Mouse (Mus musculus) myocyte (in vitro differentiated cells): Measurements from ENCODE around the gene Hsd11b1.

Source experiments
- E2F4 ChIP-seq: IDR thresholded peaks from one replicate; pipeline ENCODE4 v1.6.1; 2011; ENCODE audit warnings: mild to moderate bottlenecking, control low read depth, moderate library complexity; ENCODE audit not compliant: insufficient read depth
- POLR2A ChIP-seq: IDR thresholded peaks from one replicate; pipeline ENCODE4 v1.6.1; 2011; ENCODE audit warnings: low read depth, mild to moderate bottlenecking, control low read depth, moderate library complexity; ENCODE audit not compliant: insufficient read length
- POLR2AphosphoS2 ChIP-seq: IDR thresholded peaks from one replicate; pipeline ENCODE4 v1.6.1; 2011; ENCODE audit warnings: low read depth, control low read depth; ENCODE audit not compliant: insufficient read length
- TCF12 ChIP-seq: IDR thresholded peaks from one replicate; pipeline ENCODE4 v1.6.1; 2011; ENCODE audit warnings: mild to moderate bottlenecking, control low read depth; ENCODE audit not compliant: poor library complexity, insufficient read depth, severe bottlenecking
- TCF3 ChIP-seq: IDR thresholded peaks from one replicate; pipeline ENCODE4 v1.6.1; 2011; ENCODE audit warnings: low read depth, control low read depth; ENCODE audit not compliant: insufficient read length
- USF1 ChIP-seq: IDR thresholded peaks from one replicate; pipeline ENCODE4 v1.6.1; 2011; ENCODE audit warnings: low read depth, mild to moderate bottlenecking, control low read depth, moderate library complexity

GRCm38 (mm10) chr1:193255488-193256288 lies 8.2 kb downstream of the Hsd11b1 start:
- TF ChIP-seq USF1, result no peak
- TF ChIP-seq TCF3, result no peak
- no peak for TF ChIP-seq POLR2A
- TF ChIP-seq TCF12, result no peak
- no peak for TF ChIP-seq POLR2AphosphoS2
- no peak for TF ChIP-seq E2F4
